Mouse (Mus musculus) testis, adult 2 months (tissue): Measurements from ENCODE around the gene Nos2. TPM values are rescaled to one million over a fixed set of nuclear protein-coding genes. Genes with fewer than 3 reads are reported as not detected.

Experiments used
- H3K27ac ChIP-seq: fragments of 200-500 bp; 2 replicates; pipeline ENCODE4 v1.5.1; 2012; ENCODE audit warnings: low read depth, low read length; ENCODE audit not compliant: control insufficient read depth, insufficient read depth
- H3K27me3 ChIP-seq: fragments of 200-500 bp; 2 replicates; pipeline ENCODE4 v1.6.1; 2012; ENCODE audit warnings: mild to moderate bottlenecking, low read length, moderate library complexity; ENCODE audit not compliant: control insufficient read depth, insufficient read depth
- H3K36me3 ChIP-seq: fragments of 200-500 bp; 2 replicates; pipeline ENCODE4 v1.6.1; 2012; ENCODE audit warnings: mild to moderate bottlenecking, low read length; ENCODE audit not compliant: control insufficient read depth, insufficient read depth
- H3K4me1 ChIP-seq: fragments of 200-500 bp; 2 replicates; pipeline ENCODE4 v1.6.1; 2012; ENCODE audit warnings: low read length; ENCODE audit not compliant: control insufficient read depth, insufficient read depth
- H3K4me3 ChIP-seq: fragments of 200-500 bp; 2 replicates; pipeline ENCODE4 v1.5.1; 2012; ENCODE audit warnings: low read depth, mild to moderate bottlenecking, low read length, moderate library complexity, mixed read lengths; ENCODE audit not compliant: control insufficient read depth
- CTCF ChIP-seq: fragments of 200-500 bp; IDR thresholded peaks from 2 replicates; pipeline ENCODE4 v1.5.1; 2012; ENCODE audit warnings: low read depth, mild to moderate bottlenecking, inconsistent platforms, low read length, moderate library complexity; ENCODE audit not compliant: control insufficient read depth, insufficient read depth, insufficient replicate concordance
- POLR2A ChIP-seq: fragments of 200-500 bp; IDR thresholded peaks from 2 replicates; pipeline ENCODE4 v1.6.1; 2012; ENCODE audit warnings: low read depth, mild to moderate bottlenecking, inconsistent platforms, low read length, moderate library complexity; ENCODE audit not compliant: control insufficient read depth
- polyA plus RNA-seq: library from polyadenylated mRNA; depleted of rRNA; stranded (reverse); fragments of >200 nt; gene quantifications from 2 replicates; pipeline ENCODE4 v1.2.3, GENCODE M21; 2012

The Nos2 gene
- polyA plus RNA-seq, 1 experiment = 0.61 TPM

DNA sequence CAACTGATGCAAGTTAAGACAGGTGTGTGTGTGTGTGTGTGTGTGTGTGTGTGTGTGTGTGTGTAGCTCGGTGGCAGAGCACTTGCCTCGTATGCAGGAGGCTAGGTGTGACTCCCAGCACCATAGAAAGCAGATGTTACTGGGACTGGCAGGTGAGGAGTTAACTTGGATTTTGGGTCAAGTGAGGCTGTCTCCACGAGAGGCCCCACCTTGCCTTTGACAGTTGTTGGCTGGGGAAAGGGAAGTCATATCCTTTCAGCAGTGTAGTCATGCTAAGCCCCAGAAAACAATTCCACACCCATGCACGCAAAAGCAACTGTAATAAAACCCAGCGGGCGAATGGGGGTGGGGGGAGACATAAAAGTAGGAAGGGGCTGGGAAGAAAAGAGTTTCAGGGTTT, 51.7 kb downstream of the Nos2 start:
- no peak for TF ChIP-seq CTCF
- TF ChIP-seq POLR2A = no peak
- H3K4me3 ChIP-seq = no peak overlapping the region
- H3K27ac ChIP-seq = no peak overlapping the region
- H3K36me3 ChIP-seq = no peaks in the 10 kb centered on the region
- no peaks in the 10 kb centered on the region for H3K27me3 ChIP-seq
- H3K4me1 ChIP-seq = peaks cover 3% of the 10 kb centered on the region; the same call in 1 of the 2 replicates

DNA sequence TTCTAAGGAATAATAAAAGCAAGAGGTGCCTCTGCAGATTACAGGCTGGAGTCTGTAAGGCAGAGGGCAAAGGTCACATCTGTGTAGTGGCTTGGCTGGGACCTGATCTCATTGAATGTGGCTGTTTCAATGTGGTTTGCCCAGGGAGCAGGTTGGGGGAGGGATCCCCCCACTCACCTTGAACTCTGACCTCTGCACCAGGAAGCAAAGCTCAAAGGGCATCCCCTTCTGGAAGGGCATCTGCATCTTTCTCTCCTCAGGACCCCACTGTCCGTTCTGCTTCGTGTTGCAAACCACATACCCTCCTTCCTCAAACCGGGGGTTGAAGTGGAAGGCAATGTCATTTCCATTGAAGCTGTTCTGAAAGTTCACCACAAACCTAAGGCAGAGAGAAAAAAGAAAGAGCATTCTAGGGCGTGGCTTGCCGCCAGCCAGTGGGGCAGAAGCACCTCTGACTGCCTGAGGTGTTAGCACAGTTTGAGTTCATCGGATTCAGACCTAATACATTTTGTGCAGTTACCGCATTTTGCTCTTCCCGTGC, 52.3 kb downstream of the Nos2 start:
- H3K4me3 ChIP-seq = peak overlapping the region; percentile 52
- H3K27me3 ChIP-seq = no peaks in the 10 kb centered on the region
- TF ChIP-seq CTCF (no peak), POLR2A (no peak)
- H3K27ac ChIP-seq = no peak overlapping the region
- peaks cover 3% of the 10 kb centered on the region; the same call in 1 of the 2 replicates for H3K4me1 ChIP-seq
- no peaks in the 10 kb centered on the region for H3K36me3 ChIP-seq

DNA sequence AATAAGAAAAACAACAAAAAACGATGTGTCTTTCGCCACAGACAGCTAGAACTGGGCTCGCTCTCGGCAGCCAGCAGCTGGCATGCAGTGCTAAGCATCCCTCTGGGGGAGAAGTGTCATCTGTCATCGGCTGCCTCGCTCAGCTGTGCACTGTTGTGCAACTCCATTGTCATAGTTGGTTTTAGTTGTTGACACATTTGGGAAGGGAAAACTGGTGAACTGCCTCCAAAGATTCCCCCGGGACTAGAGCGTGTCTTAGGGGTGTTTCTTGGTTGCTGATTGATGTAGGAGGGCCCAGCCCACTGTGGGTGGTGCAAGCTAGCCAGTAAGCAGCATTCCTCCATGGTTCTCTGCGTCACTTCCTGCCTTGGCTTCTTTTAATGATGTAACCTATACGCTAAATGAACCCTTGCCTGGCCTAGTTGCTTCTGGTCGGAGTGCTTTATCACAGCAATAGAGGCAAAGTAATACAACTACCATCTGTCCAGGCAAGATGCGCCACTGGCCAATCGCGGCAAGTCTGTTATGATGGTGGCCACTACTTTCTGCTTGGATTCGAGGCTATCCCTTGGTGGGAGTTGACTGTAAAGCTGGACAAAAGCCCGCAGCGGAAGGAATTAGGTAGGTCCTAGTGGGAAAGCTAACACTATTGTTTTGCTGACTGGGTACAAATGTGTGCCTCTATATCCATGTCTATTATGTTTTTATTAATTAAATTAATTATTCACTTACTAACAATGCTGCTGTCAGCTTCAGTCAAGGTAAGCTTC, 53.0 kb downstream of the Nos2 start:
- H3K4me1 ChIP-seq = peaks cover 3% of the 10 kb centered on the region; the same call in 1 of the 2 replicates
- TF ChIP-seq CTCF (no peak), POLR2A (no peak)
- no peaks in the 10 kb centered on the region for H3K36me3 ChIP-seq
- H3K27ac ChIP-seq = no peak overlapping the region
- H3K27me3 ChIP-seq = no peaks in the 10 kb centered on the region
- peak overlapping the region; percentile 52 for H3K4me3 ChIP-seq

DNA sequence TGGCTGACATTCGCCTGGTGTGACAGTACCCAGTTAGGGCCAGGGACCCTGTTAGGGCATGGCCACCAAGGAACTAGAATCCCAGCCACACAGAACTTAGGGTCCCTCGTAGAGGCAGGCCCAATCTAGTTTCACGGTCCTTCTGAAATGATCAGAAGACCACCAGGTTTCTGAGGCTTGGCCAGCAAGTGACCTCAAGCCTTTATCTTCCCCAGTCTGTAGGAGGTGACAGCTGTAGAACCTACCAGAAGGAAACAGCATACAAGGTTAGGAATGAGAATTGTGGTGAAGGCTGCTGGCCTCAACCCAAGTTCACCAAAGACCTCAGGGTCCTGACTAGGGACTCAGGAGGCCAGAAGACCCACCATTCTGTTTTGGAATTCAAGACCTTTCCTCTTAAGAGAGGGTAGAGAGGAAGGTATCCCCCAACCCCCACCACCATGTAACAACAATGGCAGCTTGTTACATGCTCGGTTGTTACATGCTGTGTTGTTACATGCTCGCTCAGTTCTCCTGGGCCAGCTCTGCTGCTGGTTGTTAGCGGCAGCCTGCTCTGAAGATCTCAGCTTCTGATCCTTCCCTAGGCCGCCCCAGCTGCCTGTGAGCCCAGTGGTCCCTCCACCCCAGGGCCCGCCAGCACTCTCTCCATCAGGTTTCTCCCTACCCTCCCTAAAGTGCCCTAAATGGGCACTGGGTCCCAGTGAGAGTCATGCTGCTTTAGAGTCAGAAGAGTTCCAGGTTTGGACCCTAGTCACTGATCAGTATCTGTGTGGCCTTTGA, 56.3 kb downstream of the Nos2 start:
- H3K27me3 ChIP-seq = no peaks in the 10 kb centered on the region
- H3K36me3 ChIP-seq = no peaks in the 10 kb centered on the region
- H3K27ac ChIP-seq = no peak overlapping the region
- H3K4me3 ChIP-seq = no peak overlapping the region
- H3K4me1 ChIP-seq = peaks cover 3% of the 10 kb centered on the region; the same call in 1 of the 2 replicates
- TF ChIP-seq POLR2A (no peak), CTCF (no peak)

DNA sequence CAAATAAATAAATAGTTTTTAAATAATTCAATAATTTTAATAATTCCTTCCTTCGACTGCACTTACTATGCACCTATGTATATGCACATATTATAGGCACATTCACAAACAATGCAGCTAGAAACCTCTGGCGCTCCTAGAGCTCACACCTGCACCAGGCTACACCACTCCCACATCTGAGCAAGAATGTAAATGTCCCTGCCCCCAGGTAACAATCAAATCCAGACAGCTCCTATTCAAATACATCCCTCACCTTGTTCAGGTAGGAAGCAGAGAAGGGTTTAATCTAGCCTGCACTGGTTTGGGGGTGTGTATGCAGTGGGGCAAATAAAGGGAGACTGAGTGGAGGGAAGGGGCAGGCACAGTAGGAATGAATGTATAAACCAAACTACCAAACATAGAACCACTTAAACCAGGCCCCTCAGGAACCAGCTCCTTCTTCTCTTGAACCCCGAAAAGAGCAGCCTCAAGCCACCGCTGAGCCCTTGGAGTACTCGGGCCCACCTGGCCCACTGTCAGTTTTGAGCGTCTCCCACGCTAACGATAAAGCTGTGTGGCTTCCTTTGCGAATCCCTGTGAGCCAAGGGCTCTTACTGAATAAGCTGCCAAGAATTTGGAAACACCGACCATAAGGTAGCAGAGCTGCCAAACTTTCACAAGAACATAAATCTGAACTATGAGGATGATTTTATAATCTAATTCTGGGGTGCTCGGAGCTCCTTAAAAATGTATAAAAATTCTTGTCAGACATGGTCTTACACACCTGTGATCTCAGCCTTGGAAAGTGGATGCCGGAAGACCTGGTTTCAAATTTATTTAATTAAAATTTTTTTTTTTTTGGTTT, 57.8 kb downstream of the Nos2 start:
- Histone ChIP-seq H3K4me1 (peaks cover 3% of the 10 kb centered on the region; the same call in 1 of the 2 replicates), H3K36me3 (no peaks in the 10 kb centered on the region), H3K27ac (no peak overlapping the region), H3K27me3 (no peaks in the 10 kb centered on the region), H3K4me3 (no peak overlapping the region)
- TF ChIP-seq POLR2A (no peak), CTCF (no peak)

DNA sequence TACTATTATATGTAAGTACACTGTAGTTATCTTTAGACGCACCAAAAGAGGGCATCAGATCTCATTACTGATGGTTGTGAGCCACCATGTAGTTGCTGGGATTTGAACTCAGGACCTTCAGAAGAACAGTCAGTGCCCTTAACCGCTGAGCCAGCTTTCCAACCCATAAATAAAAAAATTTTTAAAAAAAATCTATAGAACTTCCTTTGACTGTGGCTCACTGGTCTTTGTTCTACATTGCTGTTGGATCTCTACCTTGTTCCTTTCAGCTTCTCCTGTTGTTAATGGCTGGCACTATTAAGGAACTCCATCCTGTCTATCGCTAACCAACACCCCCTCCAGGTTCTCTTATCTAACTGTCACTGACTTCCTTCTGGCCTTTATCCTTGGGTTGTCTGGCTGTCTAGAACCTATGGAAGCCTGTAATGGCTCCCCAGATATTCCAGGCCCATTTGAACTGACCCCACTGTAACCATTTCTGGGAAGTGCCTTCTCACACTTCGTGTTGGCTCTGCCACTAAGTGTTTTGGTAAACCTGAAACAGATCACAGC, 59.6 kb downstream of the Nos2 start:
- Histone ChIP-seq H3K27ac (no peak overlapping the region), H3K4me3 (no peak overlapping the region), H3K36me3 (no peaks in the 10 kb centered on the region), H3K4me1 (peaks cover 3% of the 10 kb centered on the region; the same call in 1 of the 2 replicates), H3K27me3 (no peaks in the 10 kb centered on the region)
- TF ChIP-seq POLR2A (no peak), CTCF (no peak)

DNA sequence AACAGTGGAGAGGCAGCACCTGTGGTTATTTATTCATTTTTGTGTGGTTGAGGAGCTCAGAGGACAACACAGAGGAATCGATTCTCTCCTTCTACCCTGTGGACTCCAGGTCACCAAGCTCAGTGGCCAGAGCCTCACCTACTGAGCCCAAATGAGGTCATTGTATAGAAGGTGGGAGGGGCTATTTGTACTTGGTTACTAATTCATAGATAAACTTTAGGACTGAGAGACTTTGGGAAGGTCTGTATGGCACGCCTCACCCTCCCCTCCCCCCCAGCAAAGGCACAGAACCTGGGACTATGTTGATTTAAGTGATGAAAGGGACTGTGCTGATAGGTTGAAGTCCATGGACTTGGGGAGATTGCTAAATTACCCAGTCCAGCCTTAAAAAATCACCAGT, 61.5 kb downstream of the Nos2 start:
- H3K4me1 ChIP-seq = peaks cover 2% of the 10 kb centered on the region; the same call in 1 of the 2 replicates
- H3K36me3 ChIP-seq = no peaks in the 10 kb centered on the region
- no peak overlapping the region for H3K4me3 ChIP-seq
- H3K27ac ChIP-seq = no peak overlapping the region
- no peak for TF ChIP-seq POLR2A
- TF ChIP-seq CTCF = no peak
- H3K27me3 ChIP-seq = no peaks in the 10 kb centered on the region
